Mouse (Mus musculus) frontal cortex, postnatal 10 days (tissue): ENCODE data around the gene Atp11a.

Source experiments
- DNase-seq, 2 experiments: peaks; one replicate each; pipeline ENCODE4 v3.0.0; 2022; ENCODE audit warnings: low spot score in 2 of 2, mixed read lengths in 1 of 2

Gene Atp11a

GRCm38 (mm10) chr8:12769296-12769695, 12.5 kb downstream of the Atp11a start:
- no peak for DNase-seq

- no peak for DNase-seq
Observed at GRCm38 (mm10) chr8:12772319-12772718, 15.5 kb downstream of the Atp11a start.

GRCm38 (mm10) chr8:12773914-12774313, 17.1 kb downstream of the Atp11a start:
- DNase-seq = no peak

- DNase-seq = no peak
Observed at GRCm38 (mm10) chr8:12774872-12775298, 18.1 kb downstream of the Atp11a start.

DNA sequence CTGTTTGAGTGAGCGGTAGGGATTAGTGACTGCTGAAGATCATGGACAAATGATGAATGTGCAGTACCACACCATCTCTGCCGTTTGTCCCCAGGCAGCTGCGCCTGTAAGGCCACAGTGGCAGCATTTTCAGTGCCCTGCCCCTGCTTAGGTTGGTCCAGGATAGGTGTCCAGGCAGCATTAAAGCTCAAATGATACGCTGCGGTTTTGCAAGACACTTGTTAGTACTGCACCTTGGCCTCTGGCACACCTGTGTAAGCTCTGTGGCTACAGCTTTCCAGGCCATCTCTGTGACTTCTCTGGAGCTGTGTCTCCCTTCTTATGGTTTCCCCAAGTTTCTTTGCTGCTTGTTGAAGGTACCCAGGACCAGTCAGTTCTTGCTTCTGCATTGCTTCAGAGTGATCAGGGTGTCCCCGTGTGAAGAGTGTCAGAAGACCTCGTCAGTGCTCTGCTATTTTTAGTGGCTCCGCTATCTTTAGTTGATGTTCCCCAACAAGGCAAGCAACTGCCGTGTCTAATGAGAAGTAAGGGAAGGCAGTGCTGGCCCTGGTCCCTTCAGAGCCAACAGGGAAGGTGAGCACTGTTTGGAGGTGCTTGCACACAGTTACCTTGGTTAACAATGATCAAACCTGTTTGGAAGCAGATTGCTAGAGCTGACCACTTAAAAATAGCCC, 18.6 kb downstream of the Atp11a start:
- no peak for DNase-seq

DNA sequence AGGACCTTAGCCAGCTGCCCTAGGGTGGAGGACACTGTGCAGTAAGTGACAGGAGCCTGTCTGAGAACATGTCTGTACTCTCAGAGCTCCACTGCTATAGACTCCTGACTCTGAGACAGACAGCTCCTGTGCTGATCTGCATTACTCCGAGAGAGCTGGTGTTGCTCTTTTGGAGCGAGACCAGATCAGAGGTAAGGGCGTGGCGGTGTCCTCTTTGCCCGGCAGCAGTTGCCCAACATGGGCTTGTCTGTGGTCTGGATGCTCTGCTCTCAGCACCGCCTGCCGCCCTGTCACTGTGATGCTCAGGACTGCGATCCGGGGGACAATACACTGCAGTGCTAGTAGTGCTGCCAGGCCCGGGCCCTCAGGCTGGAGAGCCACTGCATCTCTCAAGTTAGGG, 19.4 kb downstream of the Atp11a start:
- no peak for DNase-seq

- DNase-seq = no peak
Observed at GRCm38 (mm10) chr8:12777171-12777570, 20.4 kb downstream of the Atp11a start.

- DNase-seq = no peak
Observed at GRCm38 (mm10) chr8:12779541-12779940, 22.7 kb downstream of the Atp11a start.

DNA sequence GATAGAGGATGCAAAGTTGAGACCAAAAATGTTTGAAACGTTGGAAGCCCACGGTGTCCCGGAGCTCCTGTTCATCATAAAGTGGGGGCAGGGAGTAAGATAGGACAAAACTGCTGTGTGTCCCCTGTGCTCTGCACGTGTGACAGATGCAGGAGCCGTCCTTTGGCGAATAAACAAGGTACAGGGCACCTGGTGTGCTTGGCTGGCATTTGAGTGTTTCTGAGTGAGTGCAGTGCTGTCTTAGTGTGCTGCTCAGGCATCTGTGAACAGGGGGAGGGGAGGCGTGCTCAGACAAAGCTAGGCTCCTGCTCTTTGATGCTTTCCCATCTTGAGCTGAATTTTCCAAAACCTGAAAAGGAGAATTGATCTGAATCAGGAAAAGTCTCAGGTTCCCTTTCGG, 28.7 kb downstream of the Atp11a start:
- DNase-seq = no peak

DNA sequence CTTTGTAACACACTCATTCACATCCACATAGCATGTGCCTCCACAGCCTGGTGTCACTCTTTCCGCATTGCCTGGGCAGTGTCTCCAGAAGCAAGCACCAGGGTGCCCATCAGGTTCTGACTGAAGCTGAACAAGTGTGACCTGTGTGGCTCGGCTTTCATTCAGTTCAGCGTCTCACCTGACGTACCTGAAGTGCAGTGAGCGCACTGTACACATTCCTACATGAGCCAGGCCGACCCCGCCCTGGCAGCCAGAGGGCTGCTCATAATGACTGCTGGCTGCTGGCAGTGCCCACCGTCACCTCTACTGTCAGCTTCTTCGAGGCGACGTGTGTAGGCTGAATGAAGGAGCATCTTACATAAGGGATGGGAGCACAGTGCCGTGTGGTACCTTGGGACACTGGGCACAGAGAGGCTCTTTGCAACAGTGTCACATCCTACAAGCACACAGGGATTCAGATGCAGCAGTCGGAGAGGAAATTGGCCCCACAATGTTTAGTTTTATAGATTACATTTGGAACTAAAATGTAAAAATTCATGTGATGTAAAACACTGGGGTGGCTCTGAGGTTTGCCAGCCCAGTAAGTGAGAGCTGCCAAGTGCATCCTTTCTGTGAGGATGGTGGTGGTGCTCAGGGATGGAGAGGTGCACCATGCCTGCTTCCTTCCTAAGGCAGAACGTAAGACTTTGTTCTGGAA, 29.6 kb downstream of the Atp11a start:
- DNase-seq = no peak

GRCm38 (mm10) chr8:12786958-12787301, 30.1 kb downstream of the Atp11a start:
- no peak for DNase-seq

- DNase-seq = no peak
Observed at GRCm38 (mm10) chr8:12787427-12787826, 30.6 kb downstream of the Atp11a start.

GRCm38 (mm10) chr8:12788695-12789094, 31.9 kb downstream of the Atp11a start:
- no peak for DNase-seq

- DNase-seq = no peak
Observed at GRCm38 (mm10) chr8:12795011-12795671, 38.3 kb downstream of the Atp11a start.

DNA sequence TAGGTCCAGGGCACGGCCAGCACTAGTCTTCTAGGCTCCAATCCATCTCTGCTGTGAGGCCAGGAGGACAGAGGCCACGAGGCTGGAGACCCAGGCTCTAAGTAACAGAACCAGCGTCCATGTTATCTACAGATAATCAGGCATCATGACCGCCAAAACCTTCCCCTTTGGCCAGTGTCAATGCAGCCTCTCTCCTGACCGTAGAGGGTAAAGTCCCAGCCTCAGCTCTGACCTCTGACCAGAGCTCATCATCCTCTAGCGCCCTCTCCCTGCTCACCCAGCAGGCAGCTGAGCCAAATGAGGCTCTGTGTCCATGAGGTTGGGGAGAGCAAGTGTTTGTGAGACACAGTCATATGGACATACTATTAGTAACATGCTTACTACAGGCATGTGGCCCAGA, 42.3 kb downstream of the Atp11a start:
- no peak for DNase-seq

GRCm38 (mm10) chr8:12799832-12800231, 43.0 kb downstream of the Atp11a start:
- no peak for DNase-seq

DNA sequence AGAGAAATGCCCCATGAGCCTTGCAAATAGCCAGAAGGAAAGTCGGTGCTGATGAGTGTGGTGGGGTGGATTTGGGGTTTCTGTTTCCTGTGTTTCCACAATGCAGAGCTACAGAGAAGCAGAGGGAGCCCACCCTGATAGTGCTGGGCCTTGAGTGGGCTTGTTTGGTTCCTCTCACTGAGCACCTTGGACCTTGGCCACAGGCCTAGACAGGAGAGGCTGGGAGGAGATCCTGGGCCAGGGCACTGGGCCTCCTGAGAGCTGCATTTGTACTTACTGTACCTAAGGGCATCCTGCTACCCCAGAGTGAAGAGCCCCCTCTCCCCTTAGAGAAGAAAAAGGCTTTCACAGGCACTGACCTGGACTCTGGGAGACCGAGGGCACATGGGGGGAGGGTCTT, 43.4 kb downstream of the Atp11a start:
- DNase-seq = no peak

- no peak for DNase-seq
Observed at GRCm38 (mm10) chr8:12801586-12801985, 44.8 kb downstream of the Atp11a start.

DNA sequence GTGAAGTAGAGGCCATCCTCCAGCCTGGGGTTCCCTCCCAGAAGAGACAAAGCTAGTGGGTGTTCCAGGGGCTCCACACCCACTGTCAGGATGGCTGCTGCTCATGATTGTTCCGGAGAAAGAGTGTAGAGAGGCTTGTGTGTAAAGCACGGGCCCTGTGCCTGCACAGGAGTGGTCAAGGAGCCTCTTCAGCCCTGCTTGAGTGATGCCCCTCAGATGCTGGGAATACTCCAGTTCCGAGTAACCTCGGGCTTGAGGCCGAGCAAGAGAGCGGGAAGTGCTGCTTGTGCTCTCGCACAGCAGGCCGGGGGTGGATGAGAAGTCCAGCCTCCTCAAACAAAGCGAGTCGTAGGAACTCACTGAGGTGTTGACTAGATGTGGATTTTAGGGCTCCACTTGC, 46.3 kb downstream of the Atp11a start:
- DNase-seq = no peak

- DNase-seq = no peak
Observed at GRCm38 (mm10) chr8:12804909-12805308, 48.1 kb downstream of the Atp11a start.

DNA sequence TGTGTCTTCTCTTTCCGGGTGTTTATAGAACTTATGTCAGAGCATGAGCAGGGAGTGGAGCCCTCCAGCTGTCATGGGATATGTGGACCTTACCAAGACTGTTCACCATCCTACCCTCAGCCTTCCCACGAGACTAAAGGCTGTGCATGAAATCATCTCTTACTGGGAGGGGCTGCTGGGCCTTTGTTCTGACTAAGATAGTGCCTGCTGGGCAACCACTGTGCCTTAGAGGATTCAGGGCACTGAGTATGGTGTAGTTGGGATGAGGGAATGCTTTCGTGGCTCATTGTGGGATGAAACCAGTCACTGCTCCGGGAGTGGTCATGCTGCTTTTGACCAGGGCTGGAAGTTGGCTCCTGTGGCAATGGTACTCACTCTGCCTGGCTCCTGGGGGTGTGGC, 48.8 kb downstream of the Atp11a start:
- DNase-seq = no peak

DNA sequence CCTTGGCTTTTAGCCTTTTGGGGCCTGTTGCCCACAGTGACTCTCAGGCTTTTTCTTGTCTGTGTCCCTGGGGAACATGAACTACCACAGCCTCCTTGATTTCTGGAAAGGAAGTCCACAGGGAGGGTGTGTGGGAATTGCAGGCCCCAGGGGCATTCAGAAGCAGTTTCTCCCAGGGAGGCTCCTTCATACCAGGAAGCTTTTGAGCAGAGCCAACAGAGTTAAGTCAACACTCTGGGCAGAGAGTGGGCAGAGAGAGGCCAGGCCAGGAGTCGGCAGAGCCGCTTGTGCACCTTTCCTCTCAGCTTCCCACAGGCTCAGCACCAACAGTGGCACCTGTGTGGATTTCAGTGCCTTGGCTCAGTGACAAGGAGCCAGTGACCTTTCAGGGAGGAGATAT, 51.2 kb downstream of the Atp11a start:
- no peak for DNase-seq

- no peak for DNase-seq
Observed at GRCm38 (mm10) chr8:12809516-12809915, 52.7 kb downstream of the Atp11a start.
